Mouse (Mus musculus): ENCODE results near the gene Rpl27. TPM values are rescaled to one million over a fixed set of nuclear protein-coding genes. Genes with fewer than 3 reads are reported as not detected.
A peak's percentile ranks its signal among the peaks of the same experiment; 100 is the strongest.
"Not testable (repeated sequence)": the region's sequence is repeated elsewhere in the genome, so short reads cannot be mapped to it uniquely, and the experiment has no call there.

Gene Rpl27
- polyA plus RNA-seq, 1 experiment from 2014 or later, result 245 TPM

DNA sequence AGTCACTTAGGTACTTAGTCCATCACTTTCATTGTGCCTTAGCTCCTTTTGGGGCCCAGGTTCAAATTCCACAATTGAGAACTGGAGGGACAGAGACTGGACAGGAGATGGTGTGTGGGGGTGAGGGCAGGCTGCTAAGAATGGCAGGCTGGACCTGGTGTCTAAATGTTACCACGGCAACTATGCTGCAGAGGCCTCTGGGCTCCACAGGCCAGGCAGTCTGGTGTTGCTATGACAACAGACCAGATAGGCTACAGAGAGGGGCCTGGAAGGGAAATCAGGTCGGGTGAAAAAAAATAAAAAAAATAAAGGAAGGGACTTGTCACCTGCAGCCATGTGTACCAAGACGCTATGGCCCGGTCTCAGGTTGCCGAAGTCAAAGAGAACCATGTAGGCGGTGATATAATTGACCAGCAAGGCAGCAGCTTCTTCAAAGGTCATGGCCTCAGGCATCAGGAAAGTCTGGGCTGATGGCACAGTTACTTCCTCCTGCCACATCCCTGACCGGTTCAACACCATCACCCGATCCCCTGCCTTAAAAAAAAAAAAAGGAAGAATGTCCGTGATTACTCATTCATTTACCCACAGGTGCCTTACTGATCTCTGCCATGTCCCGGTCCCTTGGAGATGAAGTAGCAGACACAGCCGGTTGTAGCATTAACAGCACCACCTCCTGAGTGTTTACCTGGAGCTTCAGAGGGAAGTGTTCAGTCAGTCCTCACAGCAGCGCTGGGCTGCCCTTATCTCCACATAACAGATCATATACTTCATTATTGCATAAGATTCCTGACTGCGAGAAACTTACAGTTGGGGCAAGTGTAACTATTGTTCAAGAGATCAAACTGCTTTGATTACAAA is 20.7 kb downstream of the Rpl27 start:
- peak overlapping the region; percentile 82 for H3K4me2 ChIP-seq
- peak overlapping the region; percentile 96 for H3K4me3 ChIP-seq (replicated peaks)
- H3K9ac ChIP-seq (replicated peaks), result peak overlapping the region; percentile 97; the same call in 1 of the 2 replicates
- peaks cover 49% of the 10 kb centered on the region for H3K36me3 ChIP-seq
- WGBS, result 30% methylated on average over 13 of the region's 13 CpGs
- no peaks in the 10 kb centered on the region for H3K27me3 ChIP-seq (replicated peaks)
- peaks cover 47% of the 10 kb centered on the region for H3K4me1 ChIP-seq
- no peak for ATAC-seq (ENCODE audit: low FRiP score)
- no peaks in the 10 kb centered on the region for H3K9me3 ChIP-seq (replicated peaks)
- no peak overlapping the region for H3K27ac ChIP-seq (replicated peaks)

DNA sequence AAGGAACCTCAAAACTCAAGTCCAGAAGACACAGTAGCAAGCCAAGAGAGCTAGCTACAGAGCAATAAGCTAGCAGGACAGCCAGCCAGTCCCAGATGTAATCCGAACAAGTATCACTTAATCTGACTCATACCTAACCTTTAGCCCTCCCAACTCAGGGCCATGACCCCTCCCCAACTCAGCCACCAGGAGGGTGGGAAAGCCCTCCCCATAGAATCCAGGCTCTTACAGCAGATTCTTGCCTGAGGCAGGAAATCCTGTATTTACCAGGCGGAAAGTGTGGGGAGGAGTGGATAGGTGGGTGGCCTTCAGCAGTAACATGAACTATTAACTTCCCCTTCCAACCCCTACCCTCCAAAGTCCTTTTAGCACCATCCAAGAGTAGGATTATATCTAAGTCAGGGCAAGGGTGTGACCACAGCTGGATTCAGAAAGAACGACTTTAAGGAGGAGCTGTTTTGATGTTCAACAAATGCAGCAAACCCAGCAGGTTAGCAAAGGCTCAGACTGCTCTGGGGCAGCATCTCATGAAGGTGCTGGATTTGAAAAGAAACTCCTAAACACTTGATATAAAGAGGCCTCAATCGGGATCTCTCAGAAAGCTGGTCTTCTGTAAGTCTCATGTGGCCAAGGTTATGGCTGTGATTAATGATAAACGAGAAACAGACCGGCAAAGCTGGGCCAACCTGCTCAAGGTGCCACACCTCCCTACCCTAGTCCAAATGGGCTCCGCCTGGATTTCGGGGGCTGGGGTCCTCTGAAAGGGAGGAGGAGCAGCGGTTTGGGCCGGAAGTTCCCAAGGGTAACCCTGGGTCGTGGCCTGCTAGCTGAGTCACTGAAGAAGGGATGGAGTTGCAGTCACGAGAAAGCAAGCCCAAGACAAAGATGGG is 22.4 kb downstream of the Rpl27 start, which contains the start of gene Rnd2:
TSS of gene Rnd2 (plus strand) at position 789 of the 890 bp plus-strand sequence.
- whole genome bisulfite sequencing, result 12% methylated on average over 12 of the region's 12 CpGs
- H3K9me3 ChIP-seq (replicated peaks), result no peaks in the 10 kb centered on the region
- H3K36me3 ChIP-seq, result peaks cover 34% of the 10 kb centered on the region
- peak within 1 kb of the TSS; percentile 82 for H3K4me2 ChIP-seq
- H3K27ac ChIP-seq (replicated peaks), result peak within 1 kb of the TSS; percentile 92
- H3K4me3 ChIP-seq (replicated peaks), result peak within 1 kb of the TSS; percentile 96
- H3K4me1 ChIP-seq, result peaks cover 56% of the 10 kb centered on the region
- no peaks in the 10 kb centered on the region for H3K27me3 ChIP-seq (replicated peaks)
- H3K9ac ChIP-seq (replicated peaks), result peak within 1 kb of the TSS; percentile 97
- ATAC-seq (ENCODE audit: low FRiP score), result no peak

DNA sequence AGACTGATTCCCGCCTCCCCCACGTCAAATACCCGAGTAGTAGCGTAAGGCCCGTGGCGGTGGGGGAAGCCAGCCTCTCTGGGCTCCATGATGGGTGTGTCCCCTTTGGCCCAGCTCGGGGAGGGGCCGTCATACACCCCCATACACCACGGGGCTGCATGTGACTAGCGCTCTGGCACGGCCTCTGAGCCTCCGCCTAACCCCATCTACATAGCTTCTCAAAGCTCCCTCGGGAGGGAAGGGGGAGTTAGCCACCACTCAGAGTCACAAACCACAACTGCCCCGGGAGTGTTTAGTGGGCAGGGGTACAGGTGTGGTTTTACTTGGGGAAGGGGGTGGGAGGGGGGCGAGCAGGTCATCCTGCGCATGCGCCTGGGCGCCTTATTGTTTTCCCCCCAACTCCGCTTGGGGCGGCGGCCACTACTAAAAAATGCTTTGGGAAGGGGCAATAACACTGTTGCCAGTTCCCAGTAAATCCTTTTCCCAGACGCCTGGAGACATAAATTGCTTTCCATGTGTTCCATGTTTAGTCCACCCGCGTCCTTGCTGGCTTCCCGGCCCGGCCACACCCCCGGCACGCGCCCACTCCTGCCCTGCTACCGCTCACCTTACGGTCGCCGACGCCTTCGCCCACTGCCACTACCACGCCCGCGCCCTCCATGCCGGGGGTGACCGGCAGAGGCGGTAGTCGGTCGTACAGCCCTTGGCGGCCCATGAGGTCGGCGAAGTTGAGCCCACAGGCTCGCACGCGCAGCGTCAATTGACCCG is 23.2 kb downstream of the Rpl27 start:
- ATAC-seq (ENCODE audit: low FRiP score), result peak; percentile 49
- Histone ChIP-seq H3K27ac (replicated peaks) (peak overlapping the region; percentile 92), H3K9me3 (replicated peaks) (no peaks in the 10 kb centered on the region), H3K4me2 (peak overlapping the region; percentile 82), H3K27me3 (replicated peaks) (no peaks in the 10 kb centered on the region), H3K4me1 (peaks cover 62% of the 10 kb centered on the region), H3K36me3 (peaks cover 28% of the 10 kb centered on the region), H3K9ac (replicated peaks) (peak overlapping the region; percentile 97), H3K4me3 (replicated peaks) (peak overlapping the region; percentile 96)
- WGBS, result under 1% methylated on average over 51 of the region's 51 CpGs

DNA sequence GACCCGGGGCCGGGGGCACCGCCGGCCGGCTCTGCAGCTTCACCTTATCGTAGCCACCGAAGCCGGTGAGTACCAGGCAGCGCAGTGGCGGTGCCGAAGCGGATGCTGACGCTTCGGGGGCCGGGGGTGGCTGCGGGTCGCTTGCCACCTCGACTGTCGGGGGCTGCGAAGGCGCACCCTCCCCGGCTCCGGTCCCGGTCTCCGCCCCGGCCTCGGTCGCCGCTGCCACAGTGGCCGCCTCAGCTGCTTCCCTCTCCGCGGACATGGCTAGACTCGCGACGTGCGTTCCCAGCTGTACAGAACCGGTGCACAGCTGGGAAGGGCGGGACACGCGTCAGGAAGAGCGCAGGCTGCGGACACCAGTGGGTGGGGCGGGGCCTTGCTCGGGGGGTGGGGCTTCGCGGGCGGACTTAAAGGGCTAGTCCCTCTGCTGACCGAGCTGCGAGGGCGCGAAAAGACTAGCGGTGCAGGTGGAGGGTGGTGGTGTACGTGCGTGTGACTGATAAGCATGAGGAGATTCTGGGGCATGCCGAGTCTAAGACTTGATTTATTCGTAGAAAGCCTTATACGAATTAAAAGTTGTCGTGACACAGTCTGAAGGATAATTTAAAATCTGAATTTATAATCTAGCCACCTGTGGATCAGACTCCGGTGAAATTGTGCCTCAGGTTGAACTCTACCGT is 23.9 kb downstream of the Rpl27 start, which contains the start of gene Vat1:
TSS of gene Vat1 (minus strand) at position 362 of the 683 bp plus-strand sequence.
- H3K4me2 ChIP-seq, result peak within 1 kb of the TSS; percentile 82

DNA sequence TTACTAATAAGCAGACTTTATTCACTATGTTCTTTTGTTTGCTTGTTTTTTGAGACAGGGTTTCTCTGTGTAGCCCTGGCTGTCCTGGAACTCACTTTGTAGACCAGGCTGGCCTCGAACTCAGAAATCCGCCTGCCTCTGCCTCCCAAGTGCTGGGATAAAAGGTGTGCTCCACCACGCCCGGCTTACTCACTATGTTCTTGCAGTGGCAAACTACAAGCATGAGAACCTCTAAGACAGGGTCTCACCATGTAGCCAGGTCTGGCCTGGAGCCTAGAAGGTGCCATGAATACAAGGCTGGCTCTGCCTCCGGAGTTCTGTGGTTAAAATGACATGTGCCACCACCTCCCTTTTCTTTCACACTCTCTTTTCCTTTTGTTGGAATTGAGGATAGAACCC is 24.5 kb downstream of the Rpl27 start:
- not testable (repeated sequence) for H3K27ac ChIP-seq (replicated peaks); H3K9me3 ChIP-seq (replicated peaks); ATAC-seq (ENCODE audit: low FRiP score); H3K27me3 ChIP-seq (replicated peaks)
- Histone ChIP-seq H3K36me3 (peaks cover 26% of the 10 kb centered on the region), H3K4me3 (replicated peaks) (peak overlapping the region; percentile 96), H3K4me1 (peaks cover 62% of the 10 kb centered on the region), H3K9ac (replicated peaks) (peak overlapping the region; percentile 97; the same call in 1 of the 2 replicates), H3K4me2 (peak overlapping the region; percentile 82)
- 59% methylated on average over 5 of the region's 5 CpGs for WGBS

More for the DNA sequence above, 23.9 kb downstream of the Rpl27 start, which contains the start of gene Vat1:
- Histone ChIP-seq H3K27me3 (replicated peaks) (no peaks in the 10 kb centered on the region), H3K36me3 (peaks cover 29% of the 10 kb centered on the region), H3K9me3 (replicated peaks) (no peaks in the 10 kb centered on the region), H3K4me3 (replicated peaks) (peak within 1 kb of the TSS; percentile 96), H3K9ac (replicated peaks) (peak within 1 kb of the TSS; percentile 97), H3K27ac (replicated peaks) (peak within 1 kb of the TSS; percentile 92), H3K4me1 (peaks cover 62% of the 10 kb centered on the region)
- ATAC-seq (ENCODE audit: low FRiP score), result peak; percentile 79
- 2% methylated on average over 60 of the region's 60 CpGs for WGBS

DNA sequence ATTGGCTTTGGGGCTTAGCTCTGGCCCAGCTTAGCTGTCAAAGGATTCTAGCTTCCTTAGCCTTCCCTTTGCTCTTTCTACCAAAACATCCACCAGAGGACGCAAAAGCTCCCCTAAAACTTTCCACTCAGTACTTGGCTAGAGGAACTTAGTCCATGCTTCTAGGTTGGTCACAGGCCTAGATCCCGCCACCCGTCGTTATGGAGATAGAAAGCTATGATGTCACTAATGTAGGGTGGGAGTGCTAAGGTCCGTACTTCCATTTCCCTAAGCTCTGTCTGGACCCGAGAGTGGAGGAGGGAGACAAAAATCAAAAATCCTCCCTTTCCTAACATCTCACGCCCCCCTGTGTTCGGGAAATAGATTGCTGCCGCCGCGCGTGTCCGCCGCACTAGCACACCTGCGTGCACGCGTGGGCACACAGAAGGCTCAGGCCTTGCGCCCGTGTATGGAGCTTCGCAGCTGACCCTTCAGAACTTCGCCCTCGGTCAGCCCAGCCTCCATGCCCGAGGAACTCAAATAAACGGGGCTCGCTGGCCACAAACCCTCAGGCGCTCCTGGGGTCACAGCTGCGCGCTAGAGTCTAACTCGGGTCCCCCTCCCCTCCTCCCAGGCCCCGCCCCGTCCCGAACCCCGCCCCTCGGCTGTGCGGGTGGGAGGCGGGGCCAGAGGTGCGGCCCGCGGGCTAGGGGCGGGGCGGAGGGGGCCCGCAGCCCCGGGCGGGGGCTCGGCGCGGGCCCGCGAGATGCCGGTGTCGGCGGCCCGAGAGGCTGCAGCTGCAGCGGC is 25.6 kb downstream of the Rpl27 start:
- H3K9me3 ChIP-seq (replicated peaks), result no peaks in the 10 kb centered on the region
- H3K4me3 ChIP-seq (replicated peaks), result peak overlapping the region; percentile 96
- H3K4me1 ChIP-seq, result peaks cover 65% of the 10 kb centered on the region
- peak; percentile 81 for ATAC-seq (ENCODE audit: low FRiP score)
- H3K27me3 ChIP-seq (replicated peaks), result no peaks in the 10 kb centered on the region
- H3K36me3 ChIP-seq, result peaks cover 15% of the 10 kb centered on the region
- peak overlapping the region; percentile 90 for H3K27ac ChIP-seq (replicated peaks)
- under 1% methylated on average over 43 of the region's 54 CpGs for WGBS
- peak overlapping the region; percentile 71 for H3K9ac ChIP-seq (replicated peaks)
- peak overlapping the region; percentile 82 for H3K4me2 ChIP-seq

DNA sequence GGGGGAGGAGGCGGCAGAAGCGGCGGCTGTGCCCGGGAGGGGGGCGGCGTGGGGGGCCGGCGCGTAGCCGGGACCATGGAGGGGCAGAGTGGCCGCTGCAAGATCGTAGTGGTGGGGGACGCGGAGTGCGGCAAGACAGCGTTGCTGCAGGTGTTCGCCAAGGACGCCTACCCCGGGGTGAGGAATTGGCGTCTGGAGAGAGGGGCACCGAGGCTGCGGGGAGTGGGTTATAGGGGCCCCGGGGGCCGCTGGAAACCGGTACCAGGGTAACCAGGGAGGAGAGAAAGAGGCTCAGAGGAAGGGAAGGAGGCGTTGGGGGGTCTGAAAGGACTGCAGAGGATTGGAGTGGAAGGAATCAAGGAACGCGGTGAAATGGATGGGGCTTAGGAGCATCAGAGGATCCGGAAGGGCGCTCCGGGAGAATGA is 26.2 kb downstream of the Rpl27 start:
- H3K4me3 ChIP-seq (replicated peaks), result peak overlapping the region; percentile 96
- H3K27me3 ChIP-seq (replicated peaks), result no peaks in the 10 kb centered on the region
- H3K9me3 ChIP-seq (replicated peaks), result no peaks in the 10 kb centered on the region
- peaks cover 12% of the 10 kb centered on the region for H3K36me3 ChIP-seq
- H3K4me1 ChIP-seq, result peaks cover 62% of the 10 kb centered on the region
- H3K27ac ChIP-seq (replicated peaks), result peak overlapping the region; percentile 90
- peak overlapping the region; percentile 82 for H3K4me2 ChIP-seq
- peak; percentile 27 for ATAC-seq (ENCODE audit: low FRiP score)
- H3K9ac ChIP-seq (replicated peaks), result peak overlapping the region; percentile 71
- under 1% methylated on average over 29 of the region's 31 CpGs for WGBS

DNA sequence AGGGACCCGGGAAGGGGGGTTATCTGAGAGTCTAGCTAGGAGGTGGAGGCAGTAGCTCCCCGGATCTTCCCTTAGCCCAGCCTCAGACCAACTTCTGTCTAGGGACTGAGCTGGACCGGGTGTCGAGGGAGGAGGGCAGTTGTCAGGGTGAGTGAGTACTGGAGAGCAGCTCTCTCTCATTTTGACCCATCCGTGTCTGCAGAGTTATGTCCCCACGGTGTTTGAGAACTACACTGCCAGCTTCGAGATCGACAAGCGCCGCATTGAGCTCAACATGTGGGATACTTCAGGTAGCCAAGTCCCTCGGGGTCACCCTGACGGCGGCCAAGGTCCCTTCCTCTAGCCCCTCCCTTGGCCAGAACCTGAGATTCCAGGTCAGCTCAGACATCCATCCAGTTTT is 26.6 kb downstream of the Rpl27 start:
- Histone ChIP-seq H3K4me1 (peaks cover 57% of the 10 kb centered on the region), H3K4me3 (replicated peaks) (peak overlapping the region; percentile 96), H3K4me2 (peak overlapping the region; percentile 82), H3K36me3 (peaks cover 12% of the 10 kb centered on the region), H3K9me3 (replicated peaks) (no peaks in the 10 kb centered on the region), H3K27ac (replicated peaks) (peak overlapping the region; percentile 90), H3K9ac (replicated peaks) (peak overlapping the region; percentile 71), H3K27me3 (replicated peaks) (no peaks in the 10 kb centered on the region)
- no peak for ATAC-seq (ENCODE audit: low FRiP score)
- 3% methylated on average over 13 of the region's 13 CpGs for WGBS

DNA sequence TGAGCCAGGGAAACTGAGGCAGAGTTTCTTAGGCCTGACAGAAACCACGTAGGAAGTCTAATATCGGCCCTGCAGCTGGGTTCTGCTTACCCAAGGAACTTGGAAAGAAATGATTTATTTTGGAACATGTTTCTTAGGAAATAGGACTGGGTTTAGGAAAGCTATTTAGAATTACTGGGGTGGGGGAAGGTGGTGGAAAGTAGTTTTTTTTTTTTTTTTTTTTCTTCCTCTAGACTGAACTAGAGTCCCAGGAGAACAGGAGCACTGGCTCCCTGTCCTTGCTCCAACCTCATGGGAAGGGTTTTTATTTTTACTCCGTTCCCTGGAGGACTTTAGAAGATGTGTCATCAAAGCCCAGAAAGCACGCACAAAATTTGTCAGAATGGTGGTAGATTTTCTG is 27.1 kb downstream of the Rpl27 start:
- Histone ChIP-seq H3K4me3 (replicated peaks) (peak overlapping the region; percentile 96), H3K27ac (replicated peaks) (0 out of 2 replicates have a peak overlapping the region, but pooled peaks have one; percentile 90), H3K4me2 (peak overlapping the region; percentile 82), H3K36me3 (peaks cover 12% of the 10 kb centered on the region), H3K4me1 (peaks cover 53% of the 10 kb centered on the region), H3K9me3 (replicated peaks) (no peaks in the 10 kb centered on the region), H3K27me3 (replicated peaks) (no peaks in the 10 kb centered on the region), H3K9ac (replicated peaks) (peak overlapping the region; percentile 71)
- ATAC-seq (ENCODE audit: low FRiP score), result no peak
- 56% methylated on average over 4 of the region's 4 CpGs for WGBS

DNA sequence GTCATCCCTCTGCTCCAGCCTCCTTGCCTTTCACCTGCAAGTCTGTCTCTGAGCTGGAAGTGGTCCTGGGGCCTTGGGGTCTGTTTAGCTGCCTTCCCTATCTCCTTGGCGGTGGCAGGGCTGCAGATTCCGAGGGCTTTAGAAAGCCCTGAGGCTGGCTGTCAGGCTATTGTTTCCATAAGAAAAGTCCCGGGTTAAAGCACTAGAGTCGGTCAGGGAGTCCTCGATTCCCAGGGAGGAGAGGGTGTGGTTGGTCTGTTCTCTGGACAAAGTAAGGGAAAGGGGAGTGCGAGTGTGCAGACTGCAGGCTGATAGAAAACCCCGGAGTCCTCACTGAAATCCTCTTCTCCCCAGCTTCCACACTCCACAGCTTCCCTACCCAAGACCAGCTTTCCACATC is 28.1 kb downstream of the Rpl27 start:
- Histone ChIP-seq H3K4me3 (replicated peaks) (no peak overlapping the region), H3K9me3 (replicated peaks) (no peaks in the 10 kb centered on the region)

More for the DNA sequence above, 28.1 kb downstream of the Rpl27 start:
- Histone ChIP-seq H3K27ac (replicated peaks) (0 out of 2 replicates have a peak overlapping the region, but pooled peaks have one; percentile 13), H3K27me3 (replicated peaks) (no peaks in the 10 kb centered on the region), H3K4me2 (peak overlapping the region; percentile 5; the same call in 1 of the 2 replicates), H3K4me1 (peaks cover 44% of the 10 kb centered on the region), H3K9ac (replicated peaks) (peak overlapping the region; percentile 28; the same call in 1 of the 2 replicates), H3K36me3 (peaks cover 12% of the 10 kb centered on the region)
- no peak for ATAC-seq (ENCODE audit: low FRiP score)
- 27% methylated on average over 7 of the region's 7 CpGs for WGBS

All from neural tube, embryonic 15.5 days (tissue).